Mouse (Mus musculus): ENCODE data around the gene Prl3d1. TPM values are rescaled to one million over a fixed set of nuclear protein-coding genes. Genes with fewer than 3 reads are reported as not detected.

Prl3d1 gene
- not detected for polyA plus RNA-seq (2014; fragmentation: Illumina TruSeq; extraction: RNeasy Lipid Tissue Mini Kit (QIAGEN cat#74804); ENCODE audit: low read depth, low replicate concordance)

GRCm38 (mm10) chr13:27093890-27094289 lies at the start of gene Prl3d1:
Gene Prl3d1, plus strand, starts transcription at chr13:27094190.

GRCm38 (mm10) chr13:27057270-27057669 lies 36.7 kb upstream of the Prl3d1 start, which contains the start of gene Prl:
Gene Prl, plus strand, starts transcription at chr13:27057570.

GRCm38 (mm10) chr13:27121398-27121797 lies 27.4 kb downstream of the Prl3d1 start, which contains the start of gene Prl3d2:
Gene Prl3d2, plus strand, starts transcription at chr13:27121698.

Other genes with a start within 250 kb of the Prl3d1 start
- gene Prl, start 36.6 kb upstream of the Prl3d1 start, polyA plus RNA-seq (2014; fragmentation: Illumina TruSeq; extraction: RNeasy Lipid Tissue Mini Kit (QIAGEN cat#74804); ENCODE audit: low read depth, low replicate concordance) = not detected
- not detected for gene Prl3d2, start 27.5 kb downstream of the Prl3d1 start, polyA plus RNA-seq (2014; fragmentation: Illumina TruSeq; extraction: RNeasy Lipid Tissue Mini Kit (QIAGEN cat#74804); ENCODE audit: low read depth, low replicate concordance)
- not detected for gene Prl3d3, start 62.6 kb downstream of the Prl3d1 start, polyA plus RNA-seq (2014; fragmentation: Illumina TruSeq; extraction: RNeasy Lipid Tissue Mini Kit (QIAGEN cat#74804); ENCODE audit: low read depth, low replicate concordance)
- gene Prl3c1, start 102.5 kb downstream of the Prl3d1 start, polyA plus RNA-seq (2014; fragmentation: Illumina TruSeq; extraction: RNeasy Lipid Tissue Mini Kit (QIAGEN cat#74804); ENCODE audit: low read depth, low replicate concordance) = not detected
- not detected for gene Prl3b1, start 147.7 kb downstream of the Prl3d1 start, polyA plus RNA-seq (2014; fragmentation: Illumina TruSeq; extraction: RNeasy Lipid Tissue Mini Kit (QIAGEN cat#74804); ENCODE audit: low read depth, low replicate concordance)
- not detected for gene Prl3a1, start 165.2 kb downstream of the Prl3d1 start, polyA plus RNA-seq (2014; fragmentation: Illumina TruSeq; extraction: RNeasy Lipid Tissue Mini Kit (QIAGEN cat#74804); ENCODE audit: low read depth, low replicate concordance)
- gene Prl6a1, start 218.4 kb downstream of the Prl3d1 start, polyA plus RNA-seq (2014; fragmentation: Illumina TruSeq; extraction: RNeasy Lipid Tissue Mini Kit (QIAGEN cat#74804); ENCODE audit: low read depth, low replicate concordance) = not detected

Data from liver, adult 10 weeks (tissue).